ENCODE assay signal across 23 mouse cellular contexts in the genomic region with DNA sequence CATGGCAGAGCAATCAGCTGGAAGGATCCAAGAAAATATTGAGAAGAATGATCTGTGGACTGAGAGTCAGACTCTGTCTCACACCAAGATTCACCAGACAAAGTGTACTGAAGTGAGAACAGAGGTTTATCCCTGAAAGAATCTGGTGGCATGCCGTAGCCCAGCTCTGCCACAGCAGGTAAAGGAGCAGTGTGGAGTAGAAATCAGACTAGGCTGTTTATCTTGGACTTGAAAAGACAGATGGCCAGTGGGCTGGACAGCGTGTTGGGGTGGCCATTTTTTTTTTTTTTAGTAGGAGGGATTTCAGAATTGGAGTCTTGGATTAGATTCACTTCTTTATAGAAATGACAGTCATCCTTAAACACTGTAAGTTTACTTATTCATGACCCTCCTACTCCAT.
DNase-seq lines count a peak whose midpoint lies in the region; ATAC-seq and TF ChIP-seq lines count a peak whose summit lies in the region.
"Had no signal": no experiment of that assay in that cellular context is flagged by ENCODE, and none has a peak within 500 bp of the region (broad histone marks: within the 10 kb centered on the region; RNA-seq: fewer than 3 reads in every experiment).

No protein-coding gene starts in this region.

- H3K27ac ChIP-seq in left cerebral cortex, adult 2 months: no peak overlapping the region; the same call in 1 of the 2 replicates
- H3K27ac ChIP-seq in kidney, embryonic 15.5 days: no peak overlapping the region
- H3K27ac ChIP-seq: intestine, embryonic 15.5 days; kidney, postnatal 0 days; liver, embryonic 12.5 days; midbrain, embryonic 13.5 days; neural tube, embryonic 13.5 days had no signal

- ATAC-seq in kidney, embryonic 15.5 days (replicated peaks; ENCODE audit: low FRiP score): no peak
- ATAC-seq: CD4-positive, CD25-positive, alpha-beta regulatory T cell, adult 4 months; forebrain, embryonic 16.5 days; hindbrain, embryonic 16.5 days; intestine, embryonic 15.5 days; liver, embryonic 12.5 days; liver, postnatal 0 days; midbrain, embryonic 13.5 days had no signal

- H3K4me1 ChIP-seq in kidney, embryonic 15.5 days: no peaks in the 10 kb centered on the region
- H3K4me1 ChIP-seq: intestine, embryonic 15.5 days; liver, embryonic 12.5 days; midbrain, embryonic 13.5 days; neural tube, embryonic 13.5 days had no signal

- DNase-seq in frontal cortex, adult 2 months (ENCODE audit: extremely low spot score in 1 of 2, low spot score in 1 of 2): peak; percentile 24 to 36
- DNase-seq in frontal cortex, postnatal 25 days (ENCODE audit: low spot score in 2 of 2): no peak
- no peak for DNase-seq in left cerebral cortex, adult 2 months (ENCODE audit: extremely low spot score in 1 of 2, low spot score in 2 of 2)
- no peak for DNase-seq in left cerebral cortex, adult 11 months (ENCODE audit: low spot score)
- DNase-seq in right cerebral cortex, postnatal 25 days: peak; percentile 20
- DNase-seq in right cerebral cortex, postnatal 4 days: no peak
- DNase-seq: adrenal gland, postnatal 25 days; heart, postnatal 14 days; kidney, postnatal 4 days; left cerebral cortex, postnatal 4 days; liver, postnatal 0 days; thymus, adult 2 months; thymus, postnatal 4 days had no signal

- no peak overlapping the region for H3K4me3 ChIP-seq in left cerebral cortex, adult 2 months
- H3K4me3 ChIP-seq in kidney, embryonic 15.5 days (replicated peaks): no peak overlapping the region
- H3K4me3 ChIP-seq: erythroblast, embryonic 14.5 days; intestine, embryonic 15.5 days; liver, embryonic 12.5 days; midbrain, embryonic 13.5 days; neural tube, embryonic 13.5 days had no signal

- TF ChIP-seq CTCF in left cerebral cortex, adult 2 months (IDR thresholded peaks at IDR 0.05): peak; percentile 33

- H3K4me2 ChIP-seq in kidney, embryonic 15.5 days: no peak overlapping the region
- H3K4me2 ChIP-seq: intestine, embryonic 15.5 days; liver, embryonic 12.5 days; midbrain, embryonic 13.5 days; neural tube, embryonic 13.5 days had no signal

- intact Hi-C loops in left cerebral cortex, adult 2 months (cut with DNase I): loop anchor here (2.0 kb wide), 1 partner anchor 33 kb away; no protein-coding TSS in a partner anchor

- no peaks in the 10 kb centered on the region for H3K27me3 ChIP-seq in kidney, embryonic 15.5 days
- H3K27me3 ChIP-seq: intestine, embryonic 15.5 days; liver, embryonic 12.5 days; midbrain, embryonic 13.5 days; neural tube, embryonic 13.5 days had no signal

- H3K9me3 ChIP-seq in kidney, embryonic 15.5 days (replicated peaks): no peaks in the 10 kb centered on the region
- H3K9me3 ChIP-seq: intestine, embryonic 15.5 days; liver, embryonic 12.5 days; midbrain, embryonic 13.5 days; neural tube, embryonic 13.5 days had no signal

- H3K9ac ChIP-seq in kidney, embryonic 15.5 days: no peak overlapping the region
- H3K9ac ChIP-seq: intestine, embryonic 15.5 days; liver, embryonic 12.5 days; liver, postnatal 0 days; midbrain, embryonic 13.5 days; neural tube, embryonic 13.5 days had no signal

- no peaks in the 10 kb centered on the region for H3K36me3 ChIP-seq in kidney, embryonic 15.5 days
- H3K36me3 ChIP-seq: intestine, embryonic 15.5 days; liver, embryonic 12.5 days; midbrain, embryonic 13.5 days; neural tube, embryonic 13.5 days had no signal

- WGBS in kidney, embryonic 15.5 days: 70% methylated on average over 2 of the region's 2 CpGs

Comparison
In these comparisons a context has a peak if more than half of its experiments do, and no peak if none do; other contexts are left out.
1. DNase-seq: peak in frontal cortex, adult 2 months (2 of 2) and right cerebral cortex, postnatal 25 days (single experiment); none in frontal cortex, postnatal 25 days (0 of 2), left cerebral cortex, adult 2 months (0 of 2), left cerebral cortex, adult 11 months (single experiment) and right cerebral cortex, postnatal 4 days (single experiment).